Mouse (Mus musculus) midbrain, postnatal 0 days (tissue): ENCODE measurements around the gene Nrip2. TPM values are rescaled to one million over a fixed set of nuclear protein-coding genes. Genes with fewer than 3 reads are reported as not detected.

ENCODE experiments used
- ATAC-seq: fragments of 200-750 bp; cut with Nextera tagmentation; 2 replicates; pipeline ENCODE4 v1.8.0; 2017; ENCODE audit warnings: moderate number of reproducible peaks, mild to moderate bottlenecking, moderate TSS enrichment, moderate library complexity; ENCODE audit not compliant: low FRiP score
- DNase-seq: peaks from one replicate; pipeline ENCODE4 v3.0.0-alpha.2; 2015; ENCODE audit warnings: low spot score
- H3K27ac ChIP-seq: fragments of 300-500 bp; sonication (generic); 2 replicates; pipeline ENCODE4 v1.5.1; 2014; ENCODE audit warnings: low read depth, mild to moderate bottlenecking, low read length, mixed read lengths
- H3K27me3 ChIP-seq: fragments of 300-500 bp; sonication (generic); 2 replicates; pipeline ENCODE4 v1.6.1; 2014; ENCODE audit warnings: low read length, control low read depth, mixed read lengths; ENCODE audit not compliant: insufficient read depth
- H3K36me3 ChIP-seq: fragments of 300-500 bp; sonication (generic); 2 replicates; pipeline ENCODE4 v1.6.1; 2014; ENCODE audit warnings: low read length, control low read depth, mixed read lengths; ENCODE audit not compliant: insufficient read depth
- H3K4me1 ChIP-seq: fragments of 300-500 bp; sonication (generic); 2 replicates; pipeline ENCODE4 v1.6.1; 2014; ENCODE audit warnings: mild to moderate bottlenecking, control low read depth, antibody characterized with exemption, low read length, mixed read lengths; ENCODE audit not compliant: insufficient read depth
- H3K4me2 ChIP-seq: fragments of 300-500 bp; sonication (generic); 2 replicates; pipeline ENCODE4 v1.6.1; 2014; ENCODE audit warnings: low read depth, mild to moderate bottlenecking, low read length, mixed read lengths; ENCODE audit not compliant: poor library complexity, severe bottlenecking
- H3K4me3 ChIP-seq: fragments of 300-500 bp; sonication (generic); 2 replicates; pipeline ENCODE4 v1.5.1; 2014; ENCODE audit warnings: low read depth, mild to moderate bottlenecking, low read length, moderate library complexity
- H3K9ac ChIP-seq: fragments of 300-500 bp; sonication (generic); replicated peaks from 2 replicates; pipeline ENCODE4 v1.6.1; 2014; ENCODE audit warnings: mild to moderate bottlenecking, low read length, moderate library complexity, mixed read lengths; ENCODE audit not compliant: poor library complexity, severe bottlenecking
- H3K9me3 ChIP-seq: fragments of 300-500 bp; sonication (generic); 2 replicates; pipeline ENCODE4 v1.6.1; 2016; ENCODE audit warnings: low read length, control low read depth
- CTCF ChIP-seq: IDR thresholded peaks from 2 replicates; pipeline ENCODE4 v1.5.1; 2016; ENCODE audit warnings: antibody characterized with exemption, mild to moderate bottlenecking
- WGBS: fragments of 180-500 bp; shearing (Covaris S2); extraction: QIAGEN DNeasy Blood & Tissue Kit; methylation state at CpG from one replicate; pipeline ENCODE4 v1.1.7; 2014; 5-methylcytosine and 5-hydroxymethylcytosine counted together
- polyA plus RNA-seq: library from polyadenylated mRNA; unstranded; fragments of >200 nt; fragmentation: Nextera tagmentation; extraction: Ambion mirVana; gene quantifications from 2 replicates; pipeline ENCODE4 v1.2.1, GENCODE M21; 2015
- total RNA-seq: library from RNA; depleted of rRNA; stranded (reverse); fragments of >200 nt; gene quantifications from 2 replicates; pipeline ENCODE4 v1.2.3, GENCODE M21; 2014; rRNA removed

Nrip2 gene
- total RNA-seq: 11.6 and 12.6 TPM in 2 replicates
- polyA plus RNA-seq: 13.0 and 14.5 TPM in 2 replicates

GRCm38 (mm10) chr6:128398996-128399395 lies at the start of gene Nrip2:
Gene Nrip2, plus strand, starts transcription at chr6:128399296.
- peak within 1 kb of the TSS; percentile 35 for H3K4me3 ChIP-seq
- H3K36me3 ChIP-seq: no peaks in the 10 kb centered on the region
- no peak for TF ChIP-seq CTCF
- WGBS: 55% methylated on average over 3 of the region's 3 CpGs
- peak within 1 kb of the TSS; percentile 58 for H3K4me2 ChIP-seq
- H3K9ac ChIP-seq: peak within 1 kb of the TSS; percentile 47
- H3K4me1 ChIP-seq: peaks cover 8% of the 10 kb centered on the region
- DNase-seq (no peak), ATAC-seq (0 out of 2 replicates have a peak, but pooled peaks have one; percentile 3)
- H3K27me3 ChIP-seq: no peaks in the 10 kb centered on the region
- no peaks in the 10 kb centered on the region for H3K9me3 ChIP-seq
- H3K27ac ChIP-seq: peak within 1 kb of the TSS; percentile 79

GRCm38 (mm10) chr6:128349711-128350110 lies 49.4 kb upstream of the Nrip2 start:
- H3K27me3 ChIP-seq: no peaks in the 10 kb centered on the region
- peak; percentile 75 for DNase-seq
- WGBS: 39% methylated on average over 7 of the region's 7 CpGs
- H3K4me1 ChIP-seq: no peaks in the 10 kb centered on the region
- ATAC-seq: peak; percentile 75; the same call in 1 of the 2 replicates
- no peak for TF ChIP-seq CTCF
- H3K27ac ChIP-seq: no peak overlapping the region
- no peak overlapping the region for H3K4me2 ChIP-seq
- no peak overlapping the region for H3K4me3 ChIP-seq
- H3K36me3 ChIP-seq: 0 out of 2 replicates have a peak, but pooled peaks cover 3% of the 10 kb centered on the region
- H3K9ac ChIP-seq: no peak overlapping the region
- no peaks in the 10 kb centered on the region for H3K9me3 ChIP-seq

GRCm38 (mm10) chr6:128354140-128354539 lies 45.0 kb upstream of the Nrip2 start:
- no peaks in the 10 kb centered on the region for H3K27me3 ChIP-seq
- WGBS: 29% methylated on average over 3 of the region's 3 CpGs
- H3K27ac ChIP-seq: no peak overlapping the region
- no peaks in the 10 kb centered on the region; the same call in 1 of the 2 replicates for H3K4me1 ChIP-seq
- no peak overlapping the region for H3K9ac ChIP-seq
- H3K4me3 ChIP-seq: peak overlapping the region; percentile 56; the same call in 1 of the 2 replicates
- H3K36me3 ChIP-seq: 0 out of 2 replicates have a peak, but pooled peaks cover 8% of the 10 kb centered on the region
- H3K4me2 ChIP-seq: peak overlapping the region; percentile 52
- no peaks in the 10 kb centered on the region for H3K9me3 ChIP-seq
- TF ChIP-seq CTCF: no peak
- ATAC-seq (no peak), DNase-seq (no peak)

GRCm38 (mm10) chr6:128355201-128355681 lies 43.9 kb upstream of the Nrip2 start:
- TF ChIP-seq CTCF: no peak
- WGBS: under 1% methylated on average over 24 of the region's 28 CpGs
- ATAC-seq: peak; percentile 71

GRCm38 (mm10) chr6:128355726-128356416 lies 43.2 kb upstream of the Nrip2 start, which contains the start of gene Tulp3:
Gene Tulp3, minus strand, starts transcription at chr6:128355851.
- peak within 1 kb of the TSS; percentile 56 for H3K4me3 ChIP-seq
- peak within 1 kb of the TSS; percentile 83 for H3K27ac ChIP-seq
- WGBS: under 1% methylated on average over 40 of the region's 42 CpGs
- H3K9me3 ChIP-seq: no peaks in the 10 kb centered on the region
- H3K36me3 ChIP-seq: 0 out of 2 replicates have a peak, but pooled peaks cover 5% of the 10 kb centered on the region
- no peaks in the 10 kb centered on the region for H3K27me3 ChIP-seq
- DNase-seq (peak; percentile 98), ATAC-seq (peak; percentile 99)
- H3K4me1 ChIP-seq: no peaks in the 10 kb centered on the region; the same call in 1 of the 2 replicates
- no peak for TF ChIP-seq CTCF
- H3K4me2 ChIP-seq: peak within 1 kb of the TSS; percentile 52
- H3K9ac ChIP-seq: peak within 1 kb of the TSS; percentile 76

More at GRCm38 (mm10) chr6:128355201-128355681, 43.9 kb upstream of the Nrip2 start:
- Histone ChIP-seq H3K9me3 (no peaks in the 10 kb centered on the region), H3K4me2 (peak overlapping the region; percentile 52), H3K27me3 (no peaks in the 10 kb centered on the region), H3K27ac (peak overlapping the region; percentile 83), H3K4me3 (peak overlapping the region; percentile 56), H3K36me3 (0 out of 2 replicates have a peak, but pooled peaks cover 8% of the 10 kb centered on the region), H3K9ac (peak overlapping the region; percentile 76), H3K4me1 (no peaks in the 10 kb centered on the region; the same call in 1 of the 2 replicates)
- DNase-seq: peak; percentile 64

- Histone ChIP-seq H3K27ac (no peak overlapping the region), H3K4me3 (no peak overlapping the region), H3K4me1 (peaks cover 8% of the 10 kb centered on the region), H3K9ac (no peak overlapping the region), H3K4me2 (no peak overlapping the region), H3K9me3 (no peaks in the 10 kb centered on the region), H3K27me3 (no peaks in the 10 kb centered on the region), H3K36me3 (0 out of 2 replicates have a peak, but pooled peaks cover 5% of the 10 kb centered on the region)
- ATAC-seq (no peak), DNase-seq (peak; percentile 73)
- TF ChIP-seq CTCF: peak; percentile 94
- WGBS: 3% methylated on average over 2 of the region's 2 CpGs
Measured at GRCm38 (mm10) chr6:128358999-128359398, 40.1 kb upstream of the Nrip2 start.
